Mouse (Mus musculus): ENCODE results near the gene Cdkn2d.

The Cdkn2d gene

DNA sequence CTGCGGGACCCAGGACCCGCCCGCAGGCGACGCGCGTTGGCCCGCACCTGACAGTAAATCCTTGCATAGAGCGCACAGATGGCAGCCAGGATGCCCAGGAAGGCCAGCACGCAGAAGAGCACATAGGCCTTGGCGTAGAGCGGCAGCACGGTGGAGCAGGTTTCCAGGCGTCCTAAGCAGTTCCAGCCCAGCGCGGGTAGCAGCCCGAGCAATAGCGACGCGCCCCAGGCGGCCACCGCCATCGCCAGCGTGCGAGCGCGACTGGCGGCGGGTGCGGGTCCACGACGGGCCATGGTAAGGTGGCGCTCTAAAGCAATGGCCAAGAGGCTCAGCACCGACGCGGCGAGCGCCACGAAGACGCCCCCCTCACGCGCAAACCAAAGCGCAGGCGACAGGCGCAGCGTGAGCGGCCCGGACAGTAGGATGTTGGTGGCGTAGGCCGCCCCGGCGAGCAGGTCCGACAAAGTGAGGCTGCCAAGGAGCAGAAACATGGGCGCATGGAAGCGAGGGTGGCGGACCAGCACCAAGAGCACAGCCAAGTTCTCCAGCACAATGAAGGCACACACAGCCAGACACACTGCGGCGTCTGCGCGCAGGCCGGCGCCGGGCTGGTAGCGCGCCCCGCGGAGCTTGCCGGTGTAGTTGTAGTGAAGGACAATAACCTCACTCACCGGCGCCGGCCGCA is 46.6 kb downstream of the Cdkn2d start:
- no peak for DNase-seq (ENCODE audit: low spot score in 2 of 2)

DNA sequence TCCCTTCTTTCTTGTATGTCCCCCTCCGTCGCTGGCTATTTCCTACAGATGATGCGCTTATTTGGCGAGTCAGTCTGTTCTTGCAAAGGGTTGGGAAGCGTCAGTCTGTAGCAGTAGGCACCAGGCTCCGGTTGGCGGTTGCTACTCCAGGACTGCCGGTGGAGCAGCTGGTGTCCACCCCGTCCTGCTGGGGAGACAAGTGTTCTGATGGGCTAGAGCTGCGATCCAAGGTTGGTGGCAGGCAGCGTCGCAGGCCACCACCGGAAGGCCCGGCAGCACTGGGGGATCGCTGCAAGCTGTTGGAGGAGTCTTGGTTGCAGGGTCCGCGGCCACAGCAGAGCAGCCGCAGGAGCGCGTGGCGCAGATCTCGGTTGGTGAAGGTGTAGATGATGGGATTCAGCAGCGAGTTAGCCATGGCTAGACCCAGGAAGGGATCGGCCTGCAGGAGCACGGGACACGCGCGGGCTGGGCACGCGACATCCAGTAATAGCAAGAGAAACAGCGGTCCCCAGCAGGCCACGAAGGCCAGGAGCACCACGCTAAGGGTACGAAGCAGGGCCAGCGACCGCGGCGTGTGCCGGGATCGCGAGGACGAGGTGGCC is 47.3 kb downstream of the Cdkn2d start:
- DNase-seq (ENCODE audit: low spot score in 2 of 2), result no peak

DNA sequence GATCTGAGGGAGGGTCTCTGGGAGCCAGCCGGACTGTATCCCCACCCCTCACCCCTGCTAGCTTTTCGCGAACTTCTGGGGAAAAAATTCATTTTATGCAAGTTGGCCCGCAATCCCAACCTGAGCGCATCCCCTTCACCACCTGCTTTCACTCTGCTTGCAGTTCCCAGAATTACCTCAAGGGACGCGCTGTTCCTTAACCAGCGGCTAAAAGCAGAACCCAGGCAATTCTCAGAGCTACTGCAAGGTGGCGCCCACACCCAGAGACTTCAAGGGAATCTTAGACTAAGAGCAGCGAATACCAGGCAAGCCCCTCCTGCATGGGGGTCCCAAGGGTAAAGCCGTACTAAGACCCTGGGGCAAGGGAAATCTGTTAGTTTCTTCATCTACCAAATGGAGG is 49.9 kb downstream of the Cdkn2d start:
- peak; percentile 75 to 90 for DNase-seq (ENCODE audit: low spot score in 2 of 2)

DNA sequence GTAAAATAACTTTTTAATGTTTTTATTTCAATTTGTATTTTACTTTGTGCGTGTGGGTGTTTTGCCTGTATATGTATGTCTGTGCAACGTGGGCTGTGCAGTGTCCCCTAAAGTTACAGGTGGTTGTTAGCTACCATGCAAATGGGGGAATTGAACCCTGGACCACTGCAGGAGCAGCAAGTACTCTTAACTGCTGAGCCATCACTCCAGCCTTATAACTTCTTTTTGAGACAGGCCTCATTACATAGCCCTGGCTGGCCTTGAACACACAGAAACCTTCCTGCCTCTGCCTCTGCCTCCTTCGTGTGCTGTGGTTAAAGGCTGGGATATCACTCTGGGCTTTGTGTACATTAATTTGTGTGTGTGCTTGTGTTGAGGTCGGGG is 51.8 kb downstream of the Cdkn2d start:
- no peak for DNase-seq (ENCODE audit: low spot score in 2 of 2)

DNA sequence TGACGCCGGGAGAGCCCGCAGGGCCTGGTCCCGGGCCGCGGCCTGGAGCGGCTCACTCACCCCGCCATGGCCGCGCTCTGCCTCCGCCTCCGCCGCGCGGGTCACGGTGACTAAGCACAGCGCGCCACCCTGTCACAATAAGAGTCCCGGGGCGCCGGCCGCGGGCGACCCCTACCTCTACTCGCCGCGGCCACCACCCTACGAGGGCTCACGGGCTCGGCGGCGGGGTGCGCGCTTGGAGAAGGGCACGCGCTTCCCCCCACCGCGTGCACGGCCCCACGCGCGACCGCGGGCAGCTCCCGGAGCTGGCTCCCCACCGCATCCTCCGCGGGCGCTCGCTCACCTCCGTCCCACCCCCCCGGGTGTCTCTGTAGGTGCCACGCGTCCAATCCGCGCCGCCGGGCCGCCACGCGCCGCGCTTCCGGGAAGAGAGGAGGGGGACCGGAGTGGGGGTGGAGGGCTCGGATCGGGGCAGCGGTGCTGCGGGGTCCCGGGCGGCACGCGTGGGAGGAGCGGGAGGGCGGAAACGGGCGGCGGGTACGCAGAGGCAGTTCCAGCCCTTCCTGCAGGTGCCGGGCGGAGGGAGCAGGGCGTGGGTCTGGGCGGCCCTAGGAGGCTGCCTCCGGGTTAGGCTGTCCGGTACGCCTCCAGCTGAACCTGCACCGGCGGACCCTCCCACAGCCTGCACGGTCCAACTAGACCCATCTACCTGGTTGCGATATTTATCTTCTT is 52.3 kb downstream of the Cdkn2d start, which contains the start of gene Keap1:
Keap1 (minus strand) TSS at position 629 of the 732 bp plus-strand sequence.
- peak; percentile 83 to 85 for DNase-seq (ENCODE audit: low spot score in 2 of 2)

Measured in thymus, postnatal 10 days (tissue).